Mouse (Mus musculus) small intestine, adult 2 months (tissue): Measurements from ENCODE around the gene Chd4. TPM values are rescaled to one million over a fixed set of nuclear protein-coding genes. Genes with fewer than 3 reads are reported as not detected.

Source experiments
- H3K27ac ChIP-seq: fragments of 200-500 bp; 2 replicates; pipeline ENCODE4 v1.5.1; 2012; ENCODE audit warnings: low read depth, low read length, control low read depth, inconsistent platforms; ENCODE audit not compliant: insufficient read depth
- H3K27me3 ChIP-seq: fragments of 200-500 bp; 2 replicates; pipeline ENCODE4 v1.6.1; 2012; ENCODE audit warnings: mild to moderate bottlenecking, moderate library complexity, low read length, inconsistent platforms; ENCODE audit not compliant: control insufficient read depth, insufficient read depth
- H3K36me3 ChIP-seq: fragments of 200-500 bp; 2 replicates; pipeline ENCODE4 v1.6.1; 2012; ENCODE audit warnings: mild to moderate bottlenecking, low read length, control low read depth, inconsistent platforms; ENCODE audit not compliant: control insufficient read depth, insufficient read depth
- H3K4me1 ChIP-seq: fragments of 200-500 bp; 2 replicates; pipeline ENCODE4 v1.6.1; 2012; ENCODE audit warnings: low read length, inconsistent platforms, mixed read lengths; ENCODE audit not compliant: control insufficient read depth, insufficient read depth, insufficient read length
- H3K4me3 ChIP-seq: fragments of 200-500 bp; 2 replicates; pipeline ENCODE4 v1.5.1; 2012; ENCODE audit warnings: low read depth, mild to moderate bottlenecking, control low read depth, inconsistent platforms, low read length, moderate library complexity
- CTCF ChIP-seq: fragments of 200-500 bp; IDR thresholded peaks from 2 replicates; pipeline ENCODE4 v1.5.1; 2012; ENCODE audit warnings: low read depth, mild to moderate bottlenecking, control low read depth, inconsistent platforms, low read length, moderate library complexity, mixed read lengths; ENCODE audit not compliant: insufficient replicate concordance, insufficient read length; ENCODE audit errors: extremely low read depth
- POLR2A ChIP-seq: fragments of 200-500 bp; IDR thresholded peaks from 2 replicates; pipeline ENCODE4 v1.6.1; 2012; ENCODE audit warnings: low read depth, mild to moderate bottlenecking, control low read depth, inconsistent platforms, low read length, moderate library complexity
- WGBS: fragments of 180-500 bp; shearing (Covaris S2); methylation state at CpG from one replicate; pipeline ENCODE4 v1.1.7; 2018; 5-methylcytosine and 5-hydroxymethylcytosine counted together
- polyA plus RNA-seq: library from polyadenylated mRNA; depleted of rRNA; stranded (reverse); fragments of >200 nt; gene quantifications from 2 replicates; pipeline ENCODE4 v1.2.3, GENCODE M21; 2012

Chd4 gene
- polyA plus RNA-seq, 1 experiment, result 64.3 TPM

- no peaks in the 10 kb centered on the region for H3K27me3 ChIP-seq
- TF ChIP-seq POLR2A (no peak), CTCF (no peak)
- H3K4me1 ChIP-seq, result no peaks in the 10 kb centered on the region
- no peak overlapping the region for H3K4me3 ChIP-seq
- peaks cover 34% of the 10 kb centered on the region for H3K36me3 ChIP-seq
- WGBS, result 75% methylated on average over 3 of the region's 3 CpGs
- no peak overlapping the region for H3K27ac ChIP-seq
Observed at GRCm38 (mm10) chr6:125143128-125143527, 47.3 kb downstream of the Chd4 start.

GRCm38 (mm10) chr6:125143904-125144303 is 48.1 kb downstream of the Chd4 start:
- H3K27me3 ChIP-seq, result no peaks in the 10 kb centered on the region
- peaks cover 29% of the 10 kb centered on the region for H3K36me3 ChIP-seq
- TF ChIP-seq CTCF, result no peak
- no peak for TF ChIP-seq POLR2A
- no peak overlapping the region for H3K27ac ChIP-seq
- H3K4me3 ChIP-seq, result no peak overlapping the region
- no peaks in the 10 kb centered on the region; the same call in 1 of the 2 replicates for H3K4me1 ChIP-seq
- 83% methylated on average over 9 of the region's 9 CpGs for WGBS

GRCm38 (mm10) chr6:125145001-125145400 is 49.2 kb downstream of the Chd4 start, which contains the start of gene Iffo1:
TSS of gene Iffo1 (plus strand) at chr6:125145241.
- Histone ChIP-seq H3K27ac (no peak within 1 kb of the TSS), H3K4me3 (peak within 1 kb of the TSS; percentile 64), H3K27me3 (no peaks in the 10 kb centered on the region), H3K36me3 (peaks cover 19% of the 10 kb centered on the region), H3K4me1 (no peaks in the 10 kb centered on the region; the same call in 1 of the 2 replicates)
- WGBS, result 3% methylated on average over 16 of the region's 16 CpGs
- TF ChIP-seq CTCF, result peak; percentile 37; the same call in 1 of the 2 replicates
- peak; percentile 42; the same call in 1 of the 2 replicates for TF ChIP-seq POLR2A

GRCm38 (mm10) chr6:125145479-125145951 is 49.7 kb downstream of the Chd4 start:
- TF ChIP-seq POLR2A (no peak), CTCF (no peak)
- no peaks in the 10 kb centered on the region for H3K27me3 ChIP-seq
- no peak overlapping the region for H3K27ac ChIP-seq
- peaks cover 15% of the 10 kb centered on the region for H3K36me3 ChIP-seq
- H3K4me3 ChIP-seq, result peak overlapping the region; percentile 64
- 26% methylated on average over 35 of the region's 35 CpGs for WGBS
- H3K4me1 ChIP-seq, result no peaks in the 10 kb centered on the region; the same call in 1 of the 2 replicates

GRCm38 (mm10) chr6:125146148-125146547 is 50.4 kb downstream of the Chd4 start:
- TF ChIP-seq CTCF (no peak), POLR2A (no peak)
- Histone ChIP-seq H3K36me3 (peaks cover 9% of the 10 kb centered on the region), H3K4me3 (peak overlapping the region; percentile 24), H3K4me1 (no peaks in the 10 kb centered on the region; the same call in 1 of the 2 replicates), H3K27ac (no peak overlapping the region), H3K27me3 (no peaks in the 10 kb centered on the region)
- 64% methylated on average over 7 of the region's 7 CpGs for WGBS

GRCm38 (mm10) chr6:125146797-125147196 is 51.0 kb downstream of the Chd4 start:
- H3K36me3 ChIP-seq, result peaks cover 4% of the 10 kb centered on the region
- no peaks in the 10 kb centered on the region; the same call in 1 of the 2 replicates for H3K4me1 ChIP-seq
- H3K27me3 ChIP-seq, result no peaks in the 10 kb centered on the region
- 68% methylated on average over 4 of the region's 4 CpGs for WGBS
- TF ChIP-seq CTCF (no peak), POLR2A (no peak)
- no peak overlapping the region for H3K27ac ChIP-seq
- no peak overlapping the region for H3K4me3 ChIP-seq

GRCm38 (mm10) chr6:125147329-125147728 is 51.5 kb downstream of the Chd4 start:
- no peak overlapping the region for H3K27ac ChIP-seq
- H3K36me3 ChIP-seq, result no peaks in the 10 kb centered on the region; the same call in 1 of the 2 replicates
- H3K4me1 ChIP-seq, result peaks cover under 1% of the 10 kb centered on the region; the same call in 1 of the 2 replicates
- no peak for TF ChIP-seq CTCF
- no peak for TF ChIP-seq POLR2A
- WGBS, result 72% methylated on average over 10 of the region's 10 CpGs
- no peaks in the 10 kb centered on the region for H3K27me3 ChIP-seq
- no peak overlapping the region for H3K4me3 ChIP-seq
